Mouse (Mus musculus): ENCODE measurements around the gene Pcsk1n.

- TF ChIP-seq CTCF (IDR thresholded peaks at IDR 0.05) (no peak), EP300 (IDR thresholded peaks at IDR 0.05) (no peak)
These were observed 18.0 kb downstream of the Pcsk1n start for GRCm38 (mm10) chrX:7937667-7938066.
